Mouse (Mus musculus) frontal cortex, postnatal 36 days (tissue): Measurements from ENCODE around the gene Gm7982.
"Not testable (repeated sequence)": the region's sequence is repeated elsewhere in the genome, so short reads cannot be mapped to it uniquely, and the experiment has no call there.

Source experiments
- DNase-seq, 2 experiments: peaks; one replicate each; pipeline ENCODE4 v3.0.0; 2022; ENCODE audit warnings: low spot score in 2 of 2

Gene Gm7982

DNA sequence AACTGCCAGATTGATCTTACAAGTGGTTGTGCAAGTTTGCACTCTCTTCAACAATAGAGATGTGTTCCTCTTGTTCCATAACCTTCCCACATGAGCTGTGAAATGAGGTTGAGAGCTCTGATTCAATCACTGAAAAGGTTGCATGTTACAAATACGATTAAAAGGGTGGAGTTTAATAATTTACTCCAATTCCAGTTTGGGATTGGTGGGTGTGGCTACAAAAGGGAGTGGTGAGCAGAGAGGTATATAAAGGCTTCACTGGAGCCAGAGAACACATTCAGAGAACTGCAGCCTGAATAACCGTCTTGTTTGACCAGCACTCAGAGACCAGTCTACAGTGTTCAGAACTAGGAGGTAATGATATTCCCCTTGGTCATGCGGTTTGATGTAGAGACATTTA is at the start of gene Gm7982:
TSS of gene Gm7982 (plus strand) at position 301 of the 400 bp plus-strand sequence.
- not testable (repeated sequence) for DNase-seq

DNA sequence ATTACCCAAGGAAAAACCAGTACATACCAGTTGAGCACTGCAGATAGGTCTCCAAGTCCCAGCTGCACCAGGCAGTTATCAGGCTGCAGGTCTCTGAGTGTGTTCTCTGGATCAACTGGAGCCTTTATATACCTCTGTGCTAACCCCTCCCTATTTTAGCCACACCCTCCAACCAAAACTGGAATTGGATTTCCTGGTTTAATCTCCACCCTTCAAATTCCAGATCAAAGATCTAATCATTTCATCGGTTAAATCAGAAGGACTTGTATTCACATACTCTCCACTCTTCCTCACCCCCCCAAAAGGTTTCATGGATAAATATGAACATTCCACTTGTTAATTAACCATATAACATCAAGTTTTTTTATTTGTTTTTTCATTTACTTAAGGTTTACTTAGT is 5.7 kb upstream of the Gm7982 start, which contains the start of gene Gm7978:
TSS of gene Gm7978 (minus strand) at position 101 of the 400 bp plus-strand sequence.
- not testable (repeated sequence) for DNase-seq

DNA sequence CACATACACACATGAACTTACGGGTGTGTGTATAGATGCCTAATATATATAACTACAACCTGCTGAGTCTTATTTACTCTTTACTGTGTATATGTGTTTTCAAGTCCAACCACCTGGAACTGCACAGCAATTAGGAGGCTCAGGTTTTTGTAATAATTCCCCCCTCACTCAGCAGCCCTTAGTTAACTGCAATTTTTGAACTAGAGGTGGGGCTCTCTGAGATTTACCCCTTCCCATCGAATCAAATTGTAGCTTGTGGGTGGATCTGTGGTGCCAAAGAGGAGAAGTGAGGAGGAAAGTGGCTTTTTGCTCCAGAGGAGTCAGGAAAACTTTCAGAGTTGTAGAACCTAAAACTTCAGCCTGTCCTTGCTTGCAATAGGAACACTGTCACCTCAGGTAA is 33.9 kb downstream of the Gm7982 start, which contains the start of gene E330014E10Rik:
TSS of gene E330014E10Rik (plus strand) at position 301 of the 400 bp plus-strand sequence.
- not testable (repeated sequence) for DNase-seq
